Mouse (Mus musculus) lung, postnatal 0 days (tissue): ENCODE measurements around the gene Thap11.

Source experiments
- CTCF ChIP-seq: IDR thresholded peaks from 2 replicates; pipeline ENCODE4 v1.5.1; 2016; ENCODE audit warnings: antibody characterized with exemption, mild to moderate bottlenecking
- EP300 ChIP-seq: IDR thresholded peaks from 2 replicates; pipeline ENCODE4 v1.6.1; 2016; ENCODE audit warnings: antibody characterized with exemption, mild to moderate bottlenecking, control low read depth

GRCm38 (mm10) chr8:105850611-105851010 lies 4.3 kb upstream of the Thap11 start:
- TF ChIP-seq CTCF = no peak
- no peak for TF ChIP-seq EP300
